Mouse (Mus musculus) intestine, embryonic 16.5 days (tissue): ENCODE results near the gene Mnat1. TPM values are rescaled to one million over a fixed set of nuclear protein-coding genes. Genes with fewer than 3 reads are reported as not detected.
"Not testable (repeated sequence)": the region's sequence is repeated elsewhere in the genome, so short reads cannot be mapped to it uniquely, and the experiment has no call there.

Source experiments
- ATAC-seq: fragments of 200-750 bp; cut with Nextera tagmentation; 2 replicates; pipeline ENCODE4 v1.8.0; 2017; ENCODE audit warnings: moderate TSS enrichment, moderate library complexity
- H3K27ac ChIP-seq: fragments of 300-500 bp; sonication (generic); 2 replicates; pipeline ENCODE4 v1.5.1; 2014; ENCODE audit warnings: mild to moderate bottlenecking, low read length
- H3K27me3 ChIP-seq: fragments of 300-500 bp; sonication (generic); replicated peaks from 2 replicates; pipeline ENCODE4 v1.6.1; 2014; ENCODE audit warnings: low read length, control low read depth, mixed read lengths; ENCODE audit not compliant: control insufficient read depth, insufficient read depth
- H3K36me3 ChIP-seq: fragments of 300-500 bp; sonication (generic); 2 replicates; pipeline ENCODE4 v1.6.1; 2014; ENCODE audit warnings: low read length, control low read depth; ENCODE audit not compliant: control insufficient read depth, insufficient read depth
- H3K4me1 ChIP-seq: fragments of 300-500 bp; sonication (generic); 2 replicates; pipeline ENCODE4 v1.6.1; 2014; ENCODE audit warnings: low read length, control low read depth, mixed read lengths; ENCODE audit not compliant: control insufficient read depth, insufficient read depth
- H3K4me2 ChIP-seq: fragments of 300-500 bp; sonication (generic); 2 replicates; pipeline ENCODE4 v1.6.1; 2014; ENCODE audit warnings: low read depth, low read length, control low read depth
- H3K4me3 ChIP-seq: fragments of 300-500 bp; sonication (generic); 2 replicates; pipeline ENCODE4 v1.5.1; 2014; ENCODE audit warnings: mild to moderate bottlenecking, low read length
- H3K9ac ChIP-seq: fragments of 300-500 bp; sonication (generic); 2 replicates; pipeline ENCODE4 v1.6.1; 2014; ENCODE audit warnings: low read depth, low read length
- H3K9me3 ChIP-seq: fragments of 300-500 bp; sonication (generic); 2 replicates; pipeline ENCODE4 v1.6.1; 2016; ENCODE audit warnings: low read length, control low read depth; ENCODE audit not compliant: control insufficient read depth
- WGBS: fragments of 180-500 bp; shearing (Covaris S2); extraction: QIAGEN DNeasy Blood & Tissue Kit; methylation state at CpG from one replicate; pipeline ENCODE4 v1.1.7; 2014; 5-methylcytosine and 5-hydroxymethylcytosine counted together
- polyA plus RNA-seq: library from polyadenylated mRNA; unstranded; fragments of >200 nt; fragmentation: Nextera tagmentation; extraction: Ambion mirVana; gene quantifications from 2 replicates; pipeline ENCODE4 v1.2.1, GENCODE M21; 2015

Gene Mnat1
- polyA plus RNA-seq, 1 experiment from 2014 or later: 21.1 TPM

GRCm38 (mm10) chr12:73125250-73125649 is 1.7 kb downstream of the Mnat1 start:
- Histone ChIP-seq H3K4me1 (peaks cover 3% of the 10 kb centered on the region; the same call in 1 of the 2 replicates), H3K4me3 (no peak overlapping the region), H3K27me3 (no peaks in the 10 kb centered on the region), H3K36me3 (no peaks in the 10 kb centered on the region), H3K4me2 (no peak overlapping the region), H3K9ac (no peak overlapping the region), H3K27ac (no peak overlapping the region), H3K9me3 (no peaks in the 10 kb centered on the region)
- ATAC-seq: no peak
- 75% methylated on average over 4 of the region's 4 CpGs for WGBS

- Histone ChIP-seq H3K9me3 (no peaks in the 10 kb centered on the region), H3K4me3 (no peak overlapping the region), H3K36me3 (no peaks in the 10 kb centered on the region), H3K27ac (no peak overlapping the region), H3K27me3 (no peaks in the 10 kb centered on the region), H3K4me1 (no peaks in the 10 kb centered on the region), H3K9ac (no peak overlapping the region), H3K4me2 (no peak overlapping the region)
- 79% methylated on average over 3 of the region's 3 CpGs for WGBS
- no peak for ATAC-seq
These were observed 17.2 kb downstream of the Mnat1 start for GRCm38 (mm10) chr12:73140732-73141131.

GRCm38 (mm10) chr12:73147236-73147635 is 23.7 kb downstream of the Mnat1 start:
- no peak overlapping the region for H3K27ac ChIP-seq
- 66% methylated on average over 3 of the region's 3 CpGs for WGBS
- no peaks in the 10 kb centered on the region for H3K36me3 ChIP-seq

GRCm38 (mm10) chr12:73151038-73151437 is 27.5 kb downstream of the Mnat1 start:
- not testable (repeated sequence) for H3K4me1 ChIP-seq, H3K4me3 ChIP-seq, H3K27me3 ChIP-seq, H3K9me3 ChIP-seq, H3K4me2 ChIP-seq, H3K9ac ChIP-seq, H3K36me3 ChIP-seq, H3K27ac ChIP-seq, ATAC-seq
- WGBS: 91% methylated on average over 5 of the region's 5 CpGs

More at GRCm38 (mm10) chr12:73147236-73147635, 23.7 kb downstream of the Mnat1 start:
- no peak overlapping the region for H3K9ac ChIP-seq
- no peak overlapping the region for H3K4me2 ChIP-seq
- ATAC-seq: no peak
- no peaks in the 10 kb centered on the region for H3K27me3 ChIP-seq
- H3K4me1 ChIP-seq: no peaks in the 10 kb centered on the region
- H3K9me3 ChIP-seq: no peaks in the 10 kb centered on the region
- no peak overlapping the region for H3K4me3 ChIP-seq

- no peak overlapping the region for H3K4me3 ChIP-seq
- H3K9me3 ChIP-seq: no peaks in the 10 kb centered on the region
- no peaks in the 10 kb centered on the region for H3K36me3 ChIP-seq
- no peaks in the 10 kb centered on the region for H3K27me3 ChIP-seq
- WGBS: 69% methylated on average over 4 of the region's 4 CpGs
- no peak overlapping the region for H3K27ac ChIP-seq
- H3K4me1 ChIP-seq: no peaks in the 10 kb centered on the region
- no peak overlapping the region for H3K9ac ChIP-seq
- H3K4me2 ChIP-seq: no peak overlapping the region
- ATAC-seq: no peak
These were observed 30.6 kb downstream of the Mnat1 start for GRCm38 (mm10) chr12:73154150-73154549.

GRCm38 (mm10) chr12:73160341-73160740 is 36.8 kb downstream of the Mnat1 start:
- ATAC-seq: no peak
- Histone ChIP-seq H3K9ac (no peak overlapping the region), H3K9me3 (0 out of 2 replicates have a peak, but pooled peaks cover under 1% of the 10 kb centered on the region), H3K27me3 (no peaks in the 10 kb centered on the region), H3K4me3 (no peak overlapping the region), H3K36me3 (no peaks in the 10 kb centered on the region), H3K4me2 (no peak overlapping the region), H3K27ac (no peak overlapping the region), H3K4me1 (no peaks in the 10 kb centered on the region)
- 51% methylated on average over 4 of the region's 4 CpGs for WGBS

- ATAC-seq: no peak
- no peaks in the 10 kb centered on the region for H3K4me1 ChIP-seq
- H3K9me3 ChIP-seq: 0 out of 2 replicates have a peak, but pooled peaks cover 3% of the 10 kb centered on the region
- no peak overlapping the region for H3K4me2 ChIP-seq
- H3K36me3 ChIP-seq: no peaks in the 10 kb centered on the region
- no peak overlapping the region for H3K27ac ChIP-seq
- no peak overlapping the region for H3K4me3 ChIP-seq
- H3K27me3 ChIP-seq: no peaks in the 10 kb centered on the region
- 75% methylated on average over 13 of the region's 13 CpGs for WGBS
- H3K9ac ChIP-seq: no peak overlapping the region
These were observed 39.1 kb downstream of the Mnat1 start for GRCm38 (mm10) chr12:73162408-73163181.

- Histone ChIP-seq H3K4me3 (no peak overlapping the region), H3K27me3 (no peaks in the 10 kb centered on the region), H3K9me3 (no peaks in the 10 kb centered on the region), H3K4me1 (no peaks in the 10 kb centered on the region), H3K36me3 (no peaks in the 10 kb centered on the region), H3K27ac (no peak overlapping the region), H3K9ac (no peak overlapping the region), H3K4me2 (no peak overlapping the region)
- no peak for ATAC-seq
- WGBS: 88% methylated on average over 6 of the region's 6 CpGs
These were observed 47.3 kb downstream of the Mnat1 start for GRCm38 (mm10) chr12:73170794-73171193.

GRCm38 (mm10) chr12:73183896-73184295 is 60.4 kb downstream of the Mnat1 start:
- Histone ChIP-seq H3K27ac (no peak overlapping the region), H3K36me3 (no peaks in the 10 kb centered on the region), H3K9ac (no peak overlapping the region), H3K4me2 (no peak overlapping the region), H3K9me3 (no peaks in the 10 kb centered on the region), H3K4me3 (no peak overlapping the region), H3K27me3 (no peaks in the 10 kb centered on the region), H3K4me1 (no peaks in the 10 kb centered on the region)
- whole genome bisulfite sequencing: 90% methylated on average over 8 of the region's 8 CpGs
- no peak for ATAC-seq

- no peaks in the 10 kb centered on the region for H3K9me3 ChIP-seq
- H3K36me3 ChIP-seq: no peaks in the 10 kb centered on the region
- H3K9ac ChIP-seq: no peak overlapping the region
- no peak overlapping the region for H3K4me3 ChIP-seq
- WGBS: 87% methylated on average over 6 of the region's 6 CpGs
- no peaks in the 10 kb centered on the region for H3K4me1 ChIP-seq
- H3K27me3 ChIP-seq: no peaks in the 10 kb centered on the region
- no peak overlapping the region for H3K4me2 ChIP-seq
- no peak overlapping the region for H3K27ac ChIP-seq
- ATAC-seq: no peak
These were observed 73.8 kb downstream of the Mnat1 start for GRCm38 (mm10) chr12:73197363-73197762.
